Mouse (Mus musculus): ENCODE data around the gene Srpk2.
A peak's percentile ranks its signal among the peaks of the same experiment; 100 is the strongest.
"Not testable (repeated sequence)": the region's sequence is repeated elsewhere in the genome, so short reads cannot be mapped to it uniquely, and the experiment has no call there.

The Srpk2 gene

DNA sequence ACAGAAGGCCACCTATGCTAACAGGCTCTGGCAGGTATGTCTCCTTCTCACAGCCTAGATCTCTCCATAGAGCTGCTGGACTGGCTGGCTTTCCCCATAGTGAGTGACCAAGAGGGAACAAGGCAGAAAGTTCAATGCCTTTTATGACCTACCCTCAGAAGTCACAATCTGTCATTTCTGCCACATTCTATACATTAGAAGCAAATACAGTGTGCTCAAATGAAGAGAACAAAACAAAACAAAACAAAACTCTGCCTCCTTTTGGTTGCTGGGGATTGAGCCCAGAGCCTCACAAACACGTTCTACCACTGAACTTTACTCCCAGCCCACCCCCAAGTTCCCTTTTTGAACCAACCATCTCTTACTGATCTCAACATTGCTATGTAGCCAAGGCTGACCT, at the start of gene Srpk2:
Srpk2 (minus strand) TSS at position 101 of the 400 bp plus-strand sequence.
- no peak for DNase-seq (ENCODE audit: low spot score)

DNA sequence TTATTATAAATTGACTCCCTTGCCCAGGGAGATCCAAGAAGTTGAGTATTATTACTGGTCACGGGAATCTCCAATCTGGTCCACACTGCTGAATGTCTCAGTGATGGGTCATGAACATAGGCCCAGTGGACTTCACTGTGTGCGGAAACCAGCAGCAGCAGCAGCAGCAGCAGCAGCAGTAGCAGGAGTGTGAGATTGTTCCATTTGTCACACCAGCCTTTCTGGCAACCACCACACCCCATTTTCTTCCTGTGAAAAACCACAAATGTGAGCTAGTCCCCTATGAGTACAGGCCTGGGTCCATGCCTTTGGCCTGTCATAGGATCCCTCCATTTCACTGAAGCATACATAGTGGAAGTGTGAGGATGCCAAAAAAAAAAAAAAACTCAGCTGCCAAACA, 37.5 kb upstream of the Srpk2 start:
- DNase-seq (ENCODE audit: low spot score) = no peak

DNA sequence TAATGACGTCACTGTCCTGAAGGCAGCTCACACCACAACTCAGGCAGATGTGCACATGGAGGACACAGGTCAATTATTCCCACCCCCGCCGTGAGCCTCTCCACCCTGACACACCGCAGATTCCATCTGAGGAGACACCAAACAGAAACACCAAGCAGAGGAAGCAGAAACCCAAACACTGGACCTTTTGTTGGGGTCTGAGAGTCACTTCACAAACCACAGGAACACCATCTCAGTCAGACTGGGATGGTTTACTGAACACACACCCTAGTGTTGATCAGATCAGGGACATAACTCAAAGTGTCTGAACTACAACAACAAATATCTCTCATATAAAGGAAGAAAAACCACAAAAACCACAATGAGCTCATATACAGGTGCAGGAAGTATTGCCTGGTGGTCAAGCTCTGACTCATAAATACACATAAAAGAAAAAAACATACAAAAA, 34.5 kb upstream of the Srpk2 start:
- DNase-seq (ENCODE audit: low spot score) = no peak

DNA sequence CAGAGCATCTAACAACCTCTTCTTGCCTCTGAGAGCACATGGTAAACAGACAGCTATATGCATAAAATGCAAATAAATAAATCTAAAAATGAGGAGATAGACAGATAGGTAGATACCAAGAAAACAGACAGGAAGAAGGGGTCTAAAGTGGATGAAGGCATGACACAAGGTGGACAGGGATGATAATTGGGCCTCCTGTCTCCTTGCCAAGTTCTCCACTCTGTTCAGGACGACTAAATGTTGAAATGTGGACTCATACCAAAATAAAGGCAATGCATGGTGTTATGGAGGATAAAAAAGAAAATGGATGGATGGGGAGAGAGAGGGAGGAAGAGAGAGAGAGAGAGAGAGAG, 33.7 kb upstream of the Srpk2 start:
- DNase-seq (ENCODE audit: low spot score) = no peak

DNA sequence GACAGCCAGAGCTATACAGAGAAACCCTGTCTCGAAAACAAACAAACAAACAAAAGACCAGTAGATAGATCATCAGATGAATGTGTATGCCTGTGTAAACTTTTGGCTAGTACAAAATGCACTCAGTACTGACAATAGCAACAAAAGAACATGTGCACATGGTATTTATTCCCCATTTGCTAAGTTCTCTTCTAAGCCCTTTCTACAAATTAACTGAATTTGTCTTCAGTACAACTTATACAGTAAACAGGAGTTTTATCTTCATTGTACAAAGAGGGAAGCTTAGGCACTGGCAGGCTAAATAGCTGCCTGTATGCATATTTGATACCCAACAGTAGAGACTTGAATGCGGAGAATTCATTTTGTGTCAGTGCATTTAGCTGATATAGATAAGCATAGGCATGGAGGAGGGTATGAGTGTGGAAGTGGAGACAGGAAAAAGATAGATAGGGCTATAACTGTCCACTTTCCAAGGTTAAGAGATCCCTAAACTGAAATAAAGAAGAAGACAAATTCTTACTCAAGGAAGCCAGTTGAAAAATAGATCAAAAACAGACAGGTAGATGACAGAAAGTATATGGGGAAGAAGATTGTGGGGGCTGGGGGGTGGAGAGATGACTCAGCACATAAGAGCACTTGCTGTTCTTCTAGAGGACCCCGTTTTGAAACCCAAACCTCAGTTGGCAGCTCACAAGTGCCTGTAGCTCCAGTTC, 33.2 kb upstream of the Srpk2 start:
- no peak for DNase-seq (ENCODE audit: low spot score)

DNA sequence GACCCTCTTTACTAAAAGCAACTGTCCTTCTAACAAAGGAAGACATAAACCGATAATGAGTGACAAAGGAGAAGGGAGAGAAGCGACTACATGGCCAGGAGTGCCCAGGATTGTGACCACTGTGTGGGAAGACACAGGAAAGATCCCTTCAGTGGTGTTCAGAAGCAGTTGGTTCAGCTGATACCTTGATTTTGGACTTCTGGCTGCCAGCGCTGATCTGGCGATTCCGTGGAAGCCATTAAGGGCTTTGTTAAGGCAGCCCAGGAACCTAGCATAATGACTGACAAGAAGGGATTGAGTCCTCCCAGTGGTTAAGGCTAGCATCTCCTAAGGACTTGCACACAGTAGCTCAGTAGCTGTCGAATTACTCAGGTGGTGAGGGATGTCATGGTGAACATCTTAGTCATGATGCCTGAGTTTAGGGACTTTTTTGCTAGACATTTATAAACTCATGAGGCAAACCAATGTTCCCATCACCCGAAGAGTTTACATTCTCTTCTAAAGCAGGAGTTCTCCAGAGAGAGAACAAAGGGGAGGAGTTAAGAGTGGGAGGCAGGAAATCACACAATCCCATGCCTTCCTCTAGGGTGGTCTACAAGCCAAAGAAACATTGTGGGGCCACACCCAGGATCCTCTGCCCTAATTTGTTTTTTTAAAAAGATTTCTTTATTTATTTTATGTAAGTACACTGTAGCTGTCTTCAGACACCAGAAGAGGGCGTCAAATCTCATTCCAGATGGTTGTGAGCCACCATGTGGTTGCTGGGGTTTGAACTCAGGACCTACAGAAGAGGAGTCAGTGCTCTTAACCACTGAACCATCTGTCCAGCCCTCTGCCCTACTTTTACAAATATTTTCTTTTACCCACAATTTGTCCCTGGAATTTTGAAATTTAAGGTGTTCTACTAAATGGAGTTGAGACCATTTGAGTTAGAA, 29.3 kb upstream of the Srpk2 start:
- no peak for DNase-seq (ENCODE audit: low spot score)

DNA sequence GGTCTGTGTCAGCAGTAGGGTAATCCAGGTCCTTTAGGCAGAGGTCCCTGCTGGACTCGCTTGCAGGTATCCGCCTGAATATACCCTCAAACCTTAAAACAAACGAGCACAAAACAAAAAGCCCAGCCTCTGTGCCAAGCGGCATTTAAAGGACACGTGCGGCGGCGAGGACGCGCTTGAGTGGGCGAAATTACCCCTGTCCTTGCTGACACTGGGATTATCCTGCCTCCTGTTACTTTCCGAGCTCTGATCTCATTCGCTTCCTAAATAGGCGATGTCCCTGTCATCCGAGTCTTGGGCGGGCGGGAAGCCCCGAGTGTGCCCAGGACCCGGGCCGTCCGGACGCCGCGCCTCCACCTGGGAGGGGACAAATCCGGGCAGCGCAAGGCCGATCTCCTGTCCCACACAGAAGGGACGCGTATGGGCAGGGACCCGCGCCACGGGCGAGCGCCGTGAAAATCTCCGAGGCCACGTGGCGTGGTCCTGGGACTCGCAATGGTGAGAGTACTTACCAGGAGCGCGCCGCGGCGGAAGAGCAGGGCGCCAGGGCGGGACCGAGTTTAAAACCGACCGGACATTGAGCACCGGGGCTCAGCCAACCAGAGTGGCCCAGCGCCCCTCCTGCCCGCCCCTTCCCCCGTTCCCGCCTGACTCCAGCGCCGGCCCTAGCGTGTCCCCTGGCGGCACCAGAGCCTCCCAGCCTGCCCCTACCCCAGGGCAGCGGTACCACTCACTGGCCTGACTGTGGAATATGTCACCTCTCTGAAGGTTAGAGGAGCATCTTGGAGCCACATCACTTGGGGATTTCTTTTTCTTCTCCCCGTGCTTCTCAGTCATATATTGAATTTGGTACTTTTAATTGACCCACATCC, 27.9 kb upstream of the Srpk2 start:
- DNase-seq (ENCODE audit: low spot score) = peak; percentile 30

DNA sequence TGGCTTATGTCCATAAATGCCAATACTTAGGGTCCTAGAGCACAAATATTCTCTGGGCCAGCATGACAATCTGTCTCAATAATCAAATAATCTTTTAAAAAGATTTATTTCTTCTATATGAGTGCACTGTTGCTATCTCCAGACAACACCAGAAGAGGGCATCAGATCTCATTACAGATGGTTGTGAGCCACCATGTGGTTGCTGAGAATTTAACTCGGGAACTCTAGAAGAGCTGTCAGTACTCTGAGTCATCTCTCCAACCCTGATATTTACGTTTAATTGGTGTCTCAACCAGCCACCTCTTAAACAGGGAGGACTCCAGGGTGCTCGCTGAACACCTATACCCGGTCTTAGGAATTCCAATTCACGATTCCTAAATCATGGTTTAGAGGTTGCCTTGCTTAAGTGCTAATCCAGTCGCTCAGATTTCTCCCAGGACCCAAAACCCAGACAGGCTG, 27.3 kb upstream of the Srpk2 start:
- DNase-seq (ENCODE audit: low spot score) = not testable (repeated sequence)

DNA sequence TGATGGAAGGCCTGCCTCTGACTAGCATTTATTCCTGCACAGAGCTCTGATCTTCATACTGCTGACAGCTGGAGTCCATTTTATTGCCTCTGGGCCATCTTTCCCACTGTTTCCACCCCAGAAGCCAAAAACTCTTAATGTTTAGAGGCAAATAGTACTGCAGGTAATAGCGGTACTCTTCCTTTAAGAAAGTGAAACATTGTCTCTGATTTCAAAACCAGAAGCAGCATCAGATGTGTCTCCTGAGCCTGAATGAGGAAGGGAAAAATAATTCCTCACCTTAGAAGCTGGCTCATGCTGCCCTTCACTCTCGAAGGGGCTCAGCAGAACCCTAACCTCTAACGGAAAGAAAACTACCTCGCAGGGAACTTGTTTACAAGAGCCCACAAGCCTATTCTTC, 26.8 kb upstream of the Srpk2 start:
- no peak for DNase-seq (ENCODE audit: low spot score)

DNA sequence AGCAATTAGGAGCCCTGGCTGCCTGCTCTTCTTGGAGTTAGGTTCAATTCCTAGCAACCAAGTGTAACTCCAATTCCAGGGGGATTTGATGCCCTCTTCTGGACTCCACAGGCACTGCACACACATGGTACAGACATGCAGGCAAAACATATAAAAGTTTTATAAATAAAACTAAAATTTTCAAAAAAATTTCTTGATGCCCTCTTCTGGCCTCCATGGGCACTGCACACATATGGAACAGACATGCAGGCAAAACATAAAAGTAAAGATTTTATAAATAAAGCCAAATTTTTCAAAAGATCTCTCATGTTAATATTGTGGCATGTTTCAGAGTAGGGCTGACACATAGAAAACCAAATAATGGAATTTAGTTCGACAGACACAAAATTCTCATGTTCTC, 25.2 kb upstream of the Srpk2 start:
- DNase-seq (ENCODE audit: low spot score) = no peak

DNA sequence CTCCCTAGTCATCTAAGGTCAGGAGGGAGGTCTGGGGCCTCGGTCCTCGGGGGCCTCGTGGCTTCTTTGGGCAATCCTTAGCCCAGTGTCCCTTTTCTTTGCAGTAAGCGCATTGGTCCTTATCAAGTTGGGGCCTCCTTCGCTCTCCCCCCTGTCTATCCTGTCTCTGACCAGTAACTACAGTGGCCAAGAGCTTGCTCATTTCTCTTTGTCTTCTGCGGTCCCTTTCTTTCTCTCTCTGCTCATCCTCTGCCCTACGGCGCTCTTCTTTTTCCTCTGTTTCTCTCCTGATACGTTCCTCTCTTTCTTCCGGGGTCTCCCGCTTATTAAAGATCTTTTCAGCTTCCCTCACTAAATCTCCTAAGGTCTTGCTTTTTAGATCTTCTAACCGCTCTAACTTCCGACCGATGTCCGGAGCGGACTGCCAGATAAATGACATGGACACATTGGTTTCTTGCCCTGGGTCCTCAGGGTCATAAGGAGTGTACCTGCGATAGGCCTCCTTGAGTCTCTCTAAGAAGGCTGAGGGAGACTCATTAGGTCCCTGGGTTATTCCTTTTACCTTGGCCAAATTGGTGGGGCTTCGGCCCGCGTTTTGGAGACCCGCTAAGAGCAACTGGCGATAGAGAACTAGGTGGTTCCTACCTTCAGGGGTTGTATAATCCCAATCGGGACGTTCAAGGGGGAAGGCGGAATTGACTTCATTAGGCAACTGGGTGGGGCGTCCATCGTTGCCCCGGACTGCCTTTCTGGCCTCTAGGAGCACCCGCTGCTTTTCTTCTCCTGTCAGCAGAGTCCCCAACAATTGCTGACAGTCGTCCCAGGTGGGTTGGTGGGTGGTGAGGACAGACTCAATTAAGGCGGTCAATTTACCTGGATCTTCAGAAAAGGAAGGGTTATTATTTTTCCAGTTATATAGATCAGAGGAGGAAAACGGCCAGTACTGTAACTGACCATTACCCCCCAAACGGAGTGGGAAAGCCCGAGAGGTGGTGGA, 22.5 kb upstream of the Srpk2 start:
- not testable (repeated sequence) for DNase-seq (ENCODE audit: low spot score)

DNA sequence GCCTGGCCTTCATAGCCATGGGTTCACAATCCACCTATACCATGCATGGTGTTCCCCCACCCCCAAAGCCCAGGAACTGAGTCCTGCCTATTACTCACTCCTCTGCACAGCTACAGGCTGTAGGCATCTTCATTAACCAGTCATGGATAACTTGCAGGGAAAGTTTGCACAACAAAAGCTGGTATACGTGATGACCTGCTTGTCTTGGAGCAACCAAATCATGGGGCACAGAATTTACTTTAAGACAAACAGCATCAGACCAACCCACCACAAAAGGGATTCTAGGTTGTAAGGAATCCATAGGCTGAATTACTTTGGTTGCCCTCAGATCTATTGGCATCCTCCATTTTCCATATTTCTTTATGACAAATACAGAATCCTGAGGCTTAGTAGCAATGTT, 13.0 kb upstream of the Srpk2 start:
- no peak for DNase-seq (ENCODE audit: low spot score)

DNA sequence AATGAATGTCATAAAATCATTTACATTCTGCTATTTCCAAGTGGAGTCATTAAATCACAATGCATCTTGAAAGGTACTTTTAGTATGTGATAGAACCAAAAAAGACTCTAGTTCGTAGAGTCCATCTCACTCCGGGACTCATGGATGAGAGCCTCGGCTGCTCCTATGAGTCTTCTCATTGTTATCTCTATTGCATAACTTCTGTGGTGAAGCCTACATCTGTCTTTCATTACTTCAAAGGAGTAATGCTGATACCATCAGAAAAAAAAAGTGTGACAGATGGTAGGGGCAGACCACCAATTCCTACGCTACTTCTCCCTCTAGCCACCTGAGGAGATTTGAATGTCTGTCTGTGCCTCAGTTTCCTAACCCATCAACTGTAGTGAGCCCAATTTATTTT, 986 bp downstream of the Srpk2 start:
- DNase-seq (ENCODE audit: low spot score) = no peak

DNA sequence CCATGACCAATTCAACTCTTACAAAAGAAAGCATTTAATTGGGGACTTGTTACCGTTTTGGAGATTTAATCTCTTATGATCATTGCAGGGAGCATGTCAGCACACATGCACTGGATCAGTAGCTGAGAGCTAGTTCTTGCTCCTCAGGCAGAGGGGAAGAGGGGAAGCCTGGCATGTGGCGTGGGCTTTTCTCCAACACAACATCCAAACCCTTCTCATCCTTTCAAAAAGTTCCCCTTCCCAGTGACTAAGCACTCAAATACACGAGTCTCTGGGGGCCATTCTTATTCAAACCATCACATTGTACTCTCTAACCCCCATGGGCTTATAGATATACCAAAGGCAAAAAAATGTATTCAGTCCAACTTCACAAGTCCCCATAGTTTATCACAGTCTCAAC, 5.4 kb downstream of the Srpk2 start:
- no peak for DNase-seq (ENCODE audit: low spot score)

DNA sequence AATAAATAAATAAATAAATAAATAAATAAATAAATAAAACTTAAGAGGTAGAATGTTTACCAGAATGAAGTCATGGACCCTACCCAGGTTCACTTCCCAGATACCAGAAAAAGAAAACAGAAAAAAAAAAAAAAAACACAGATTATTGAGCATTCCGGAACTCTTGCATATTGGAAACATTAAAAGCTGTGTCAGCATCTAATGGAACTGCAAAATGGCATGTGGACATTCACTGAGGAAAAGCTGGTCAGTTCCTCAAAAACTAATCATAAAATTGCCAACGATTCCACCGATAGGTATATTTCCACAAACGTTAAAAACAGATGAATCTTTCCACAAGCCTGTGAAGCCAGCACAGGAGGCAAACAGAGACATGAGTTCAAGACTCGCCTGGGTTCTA, 6.5 kb downstream of the Srpk2 start:
- no peak for DNase-seq (ENCODE audit: low spot score)

DNA sequence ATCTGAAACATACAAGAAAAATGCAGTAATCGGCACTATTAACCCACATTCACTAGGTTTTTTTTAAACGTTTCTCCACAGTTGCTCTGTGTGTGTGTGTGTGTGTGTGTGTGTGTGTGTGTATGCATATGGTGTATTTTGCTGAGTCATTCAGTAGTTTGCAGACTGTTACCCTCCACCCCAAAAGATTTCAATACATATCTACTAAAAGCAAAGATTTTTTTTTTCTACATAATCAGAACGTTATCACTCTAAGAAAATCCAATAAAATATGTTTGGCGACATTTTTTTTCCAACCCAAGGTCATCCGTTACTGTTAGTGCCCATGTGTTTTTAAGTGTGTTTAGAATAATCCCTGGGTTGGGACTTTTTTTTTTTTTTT, 7.4 kb downstream of the Srpk2 start:
- no peak for DNase-seq (ENCODE audit: low spot score)

DNA sequence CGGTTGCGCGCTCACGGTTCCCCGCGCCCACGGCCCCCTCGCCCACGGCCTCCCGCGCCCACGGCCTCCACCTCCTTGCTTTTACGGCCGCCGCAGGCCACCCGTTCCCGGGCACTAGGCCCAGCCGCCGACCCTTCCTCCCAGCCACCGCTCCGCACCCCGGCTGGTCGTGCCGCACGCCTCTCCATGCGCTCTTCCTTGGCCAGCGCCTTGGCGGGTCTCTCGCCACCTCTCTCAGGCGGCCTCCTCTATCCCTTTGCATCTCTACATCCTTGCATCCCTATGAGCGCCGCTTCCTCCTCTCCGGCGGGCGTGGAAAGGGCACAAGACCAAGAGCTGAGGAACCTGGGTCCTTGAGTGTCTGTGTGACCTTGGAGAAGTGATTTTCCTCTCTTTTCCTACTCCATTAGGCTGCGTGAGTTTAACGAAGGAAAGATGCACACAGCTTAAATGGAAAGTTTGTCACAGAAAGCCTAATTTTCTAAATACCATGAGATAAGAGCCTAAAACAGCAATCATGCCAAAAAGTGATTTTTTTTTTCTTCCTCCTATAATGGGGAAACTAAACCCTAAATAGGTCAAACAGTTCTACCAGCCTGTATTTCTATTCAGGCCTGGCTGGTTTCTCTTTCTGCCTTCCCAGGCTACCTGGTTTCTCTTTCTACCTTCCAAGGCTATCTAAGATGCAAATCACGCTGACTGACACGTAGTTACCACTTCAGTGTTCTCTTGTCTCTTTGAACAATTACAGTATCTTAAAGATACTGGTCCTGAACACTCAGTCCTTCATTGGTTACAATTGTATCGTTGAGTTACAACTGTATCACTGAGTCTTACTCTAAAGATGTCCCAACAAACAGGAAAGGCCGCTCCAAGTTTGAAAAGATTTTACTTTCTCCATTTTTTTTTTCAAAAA, 8.0 kb downstream of the Srpk2 start:
- DNase-seq (ENCODE audit: low spot score) = no peak

DNA sequence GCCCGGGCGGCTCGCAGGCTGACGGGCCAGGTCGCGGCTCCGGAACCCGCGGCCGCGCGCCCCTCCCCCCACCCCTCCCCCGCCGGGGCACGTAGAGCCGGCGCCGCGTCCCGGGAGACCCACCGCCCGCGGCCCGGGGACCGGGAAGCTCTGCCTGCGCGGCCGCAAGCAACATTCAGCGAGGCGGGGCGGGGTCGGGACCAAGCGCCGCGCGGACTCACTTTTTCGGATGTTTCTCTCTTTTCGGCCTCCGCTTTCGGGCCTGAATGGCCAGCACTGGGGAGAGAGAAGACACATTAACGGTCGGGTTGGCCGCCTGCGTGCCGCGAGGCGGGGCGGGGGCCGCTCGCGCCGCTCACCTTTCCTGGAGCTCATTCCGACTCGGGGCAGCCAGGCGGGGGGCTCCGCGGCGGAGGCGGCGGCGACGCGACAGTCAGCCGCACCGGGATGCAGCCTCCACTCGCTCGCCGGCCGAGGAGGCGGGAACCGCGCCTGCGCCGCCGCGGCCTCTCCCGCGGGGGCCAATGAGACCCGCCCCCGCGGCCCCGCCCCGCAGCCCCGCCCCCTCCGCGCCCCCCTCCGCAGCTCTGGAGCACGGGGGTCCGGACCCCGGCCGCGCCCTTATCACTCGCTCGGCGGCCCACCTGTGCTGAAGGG, 8.8 kb downstream of the Srpk2 start:
- no peak for DNase-seq (ENCODE audit: low spot score)

DNA sequence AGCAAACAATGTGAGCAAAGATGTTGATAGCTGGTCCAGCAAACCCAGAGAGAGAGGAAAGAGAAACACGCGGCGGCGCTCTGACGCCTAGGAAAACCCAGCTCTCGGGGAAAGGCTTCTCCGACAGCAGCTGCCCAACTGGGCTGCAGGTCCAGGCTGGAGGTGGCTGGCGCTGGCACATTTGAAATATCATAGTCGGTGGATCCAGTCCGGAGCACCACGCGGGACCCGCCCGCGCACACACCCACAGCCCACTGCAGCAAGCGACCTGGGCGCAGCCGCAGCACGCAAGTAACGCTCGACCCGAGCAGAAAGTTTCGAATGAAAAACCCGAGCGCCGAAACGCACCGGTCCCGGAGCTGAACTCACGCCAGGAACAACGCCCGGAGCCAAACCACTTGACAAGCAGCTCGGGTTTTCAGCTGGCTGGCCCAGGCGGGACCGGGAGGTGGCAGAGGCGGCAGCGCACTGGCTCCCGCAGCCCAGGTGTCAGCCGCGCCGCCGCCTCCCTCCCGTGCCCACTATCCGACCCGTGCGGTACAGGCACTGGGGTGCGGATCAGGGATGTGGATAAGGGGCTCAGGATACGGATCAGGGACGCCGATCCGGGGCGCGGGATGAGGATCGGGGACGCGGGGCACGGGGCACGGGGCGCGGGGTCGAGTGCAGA, 9.5 kb downstream of the Srpk2 start:
- DNase-seq (ENCODE audit: low spot score) = peak; percentile 14

Measured in urinary bladder, postnatal 10 days (tissue).